Mouse (Mus musculus): ENCODE measurements around the gene Svop. TPM values are rescaled to one million over a fixed set of nuclear protein-coding genes. Genes with fewer than 3 reads are reported as not detected.

The Svop gene
- polyA plus RNA-seq (2015; fragmentation: Nextera tagmentation; extraction: Ambion mirVana), result 76.6 and 90.0 TPM in 2 replicates

DNA sequence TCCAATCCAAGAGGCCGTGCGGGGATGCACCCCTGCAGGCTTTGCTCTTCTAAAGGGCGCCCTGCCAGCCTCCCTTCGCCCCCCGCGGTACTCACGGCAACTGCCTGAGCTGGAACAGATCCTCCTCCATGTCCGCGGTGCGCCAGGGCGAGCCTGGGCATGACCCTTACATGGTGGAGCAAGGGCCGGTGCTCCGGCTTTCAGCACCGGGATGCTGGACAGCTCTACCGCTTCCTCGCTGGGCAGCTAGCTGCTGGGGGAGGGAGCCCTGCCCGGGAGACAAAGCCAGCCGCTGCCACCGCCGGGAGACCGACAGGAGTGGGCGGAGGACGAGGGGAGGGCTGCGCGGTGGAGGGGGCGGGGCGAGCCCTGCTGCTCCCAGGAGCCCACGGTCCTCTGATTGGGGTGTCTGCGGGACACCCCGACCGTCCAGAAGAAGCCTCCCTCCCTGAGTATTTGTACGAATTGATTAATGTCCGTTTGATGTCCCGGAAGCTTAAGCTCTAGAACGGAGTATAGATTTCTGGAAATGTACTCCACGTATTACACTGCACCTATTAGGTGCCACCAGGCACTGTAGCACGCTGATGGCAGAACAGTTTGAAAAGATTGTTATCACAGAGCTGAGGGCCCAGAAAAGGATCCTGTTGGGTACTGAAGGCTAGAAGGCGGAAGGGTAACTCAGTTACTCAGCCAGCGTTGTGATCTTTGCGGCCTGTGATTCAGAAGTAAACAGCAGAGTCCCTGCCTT is at the start of gene Svop:
Gene Svop, minus strand, starts transcription at position 514 of the 751 bp plus-strand sequence.
- peak within 1 kb of the TSS; percentile 93 for H3K27ac ChIP-seq (replicated peaks)
- peaks cover 21% of the 10 kb centered on the region for H3K4me1 ChIP-seq
- peak within 1 kb of the TSS; percentile 61 for H3K4me2 ChIP-seq
- 2% methylated on average over 39 of the region's 40 CpGs for WGBS
- peak within 1 kb of the TSS; percentile 83 for H3K9ac ChIP-seq (replicated peaks)
- H3K27me3 ChIP-seq (replicated peaks), result no peaks in the 10 kb centered on the region; the same call in none of the 2 replicates
- no peaks in the 10 kb centered on the region for H3K9me3 ChIP-seq (replicated peaks)
- H3K4me3 ChIP-seq (replicated peaks), result peak within 1 kb of the TSS; percentile 72
- ATAC-seq (ENCODE audit: low FRiP score), result peak; percentile 86
- H3K36me3 ChIP-seq, result no peaks in the 10 kb centered on the region

DNA sequence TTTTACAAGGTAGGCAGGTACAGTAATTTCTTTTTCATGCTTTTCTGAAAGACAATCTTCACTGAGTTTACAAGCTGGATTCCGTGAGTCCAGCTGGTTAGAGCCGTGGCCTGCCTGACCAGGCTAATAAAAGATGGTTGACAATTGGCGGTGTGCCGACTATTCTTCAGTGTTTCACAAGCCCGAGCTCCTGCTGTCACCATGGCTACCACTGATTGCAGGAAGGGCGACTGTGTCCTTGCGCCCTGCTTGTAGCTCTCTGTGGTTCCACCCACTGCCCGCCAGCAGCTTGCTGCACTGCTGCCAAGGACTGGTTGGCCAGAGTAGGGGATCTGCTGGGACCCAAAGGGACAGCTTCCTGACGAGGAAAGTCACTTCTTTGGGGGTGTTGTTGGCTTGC is 47.8 kb upstream of the Svop start:
- H3K9me3 ChIP-seq (replicated peaks), result no peaks in the 10 kb centered on the region
- WGBS, result 11% methylated on average over 9 of the region's 9 CpGs
- peak overlapping the region; percentile 23; the same call in 1 of the 2 replicates for H3K4me2 ChIP-seq
- ATAC-seq (ENCODE audit: low FRiP score), result peak; percentile 87
- H3K4me3 ChIP-seq (replicated peaks), result no peak overlapping the region
- H3K9ac ChIP-seq (replicated peaks), result no peak overlapping the region
- peaks cover 27% of the 10 kb centered on the region for H3K4me1 ChIP-seq
- H3K27ac ChIP-seq (replicated peaks), result peak overlapping the region; percentile 77
- no peaks in the 10 kb centered on the region for H3K36me3 ChIP-seq
- H3K27me3 ChIP-seq (replicated peaks), result no peaks in the 10 kb centered on the region

DNA sequence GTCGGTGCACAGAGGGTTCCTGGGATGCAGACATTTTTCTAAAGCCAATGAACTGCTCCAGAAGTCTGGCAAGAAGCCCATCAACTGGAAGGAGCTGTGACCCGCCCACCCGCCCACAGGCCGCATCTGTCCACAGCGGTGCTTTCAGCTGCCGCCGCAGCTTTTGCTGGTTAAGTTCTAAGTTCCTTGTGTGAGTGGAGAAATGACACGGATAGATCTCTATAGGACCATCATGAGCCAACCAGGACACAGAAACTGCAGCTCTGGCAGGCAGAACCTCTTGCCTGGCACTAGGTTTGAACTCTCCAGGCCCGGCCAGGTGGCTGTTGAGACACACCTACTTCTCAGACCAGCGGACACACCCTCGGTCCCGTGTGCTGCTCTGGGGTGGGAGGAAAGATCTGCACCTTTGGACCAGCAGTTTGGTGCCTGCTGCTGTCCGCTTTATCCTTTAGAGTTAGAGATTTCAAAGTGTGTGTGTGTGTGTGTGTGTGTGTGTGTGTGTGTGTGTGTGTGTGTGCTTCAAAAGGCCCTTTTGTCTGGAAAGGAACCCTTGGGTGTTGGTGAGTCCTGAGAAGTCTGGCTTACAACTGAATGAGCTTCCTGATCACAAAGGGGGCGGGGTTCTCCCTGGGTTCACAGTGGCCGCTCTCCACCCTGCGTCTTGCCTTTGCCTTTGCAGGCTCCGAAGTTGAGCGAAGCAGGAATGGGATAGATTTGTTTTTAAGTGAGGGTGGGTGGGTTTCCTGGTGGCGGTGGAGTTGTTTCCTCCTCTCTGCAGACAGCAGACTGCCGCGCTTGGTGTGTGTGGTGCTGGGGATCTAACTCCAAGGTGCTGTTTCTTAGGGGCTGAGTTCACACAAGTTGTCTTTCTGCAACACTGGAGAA is 47.2 kb upstream of the Svop start:
- Histone ChIP-seq H3K9me3 (replicated peaks) (no peaks in the 10 kb centered on the region), H3K36me3 (no peaks in the 10 kb centered on the region), H3K4me1 (peaks cover 27% of the 10 kb centered on the region), H3K9ac (replicated peaks) (no peak overlapping the region), H3K27ac (replicated peaks) (peak overlapping the region; percentile 77), H3K4me2 (peak overlapping the region; percentile 23), H3K27me3 (replicated peaks) (no peaks in the 10 kb centered on the region), H3K4me3 (replicated peaks) (no peak overlapping the region)
- peak; percentile 31; the same call in 1 of the 2 replicates for ATAC-seq (ENCODE audit: low FRiP score)
- WGBS, result 40% methylated on average over 21 of the region's 21 CpGs

DNA sequence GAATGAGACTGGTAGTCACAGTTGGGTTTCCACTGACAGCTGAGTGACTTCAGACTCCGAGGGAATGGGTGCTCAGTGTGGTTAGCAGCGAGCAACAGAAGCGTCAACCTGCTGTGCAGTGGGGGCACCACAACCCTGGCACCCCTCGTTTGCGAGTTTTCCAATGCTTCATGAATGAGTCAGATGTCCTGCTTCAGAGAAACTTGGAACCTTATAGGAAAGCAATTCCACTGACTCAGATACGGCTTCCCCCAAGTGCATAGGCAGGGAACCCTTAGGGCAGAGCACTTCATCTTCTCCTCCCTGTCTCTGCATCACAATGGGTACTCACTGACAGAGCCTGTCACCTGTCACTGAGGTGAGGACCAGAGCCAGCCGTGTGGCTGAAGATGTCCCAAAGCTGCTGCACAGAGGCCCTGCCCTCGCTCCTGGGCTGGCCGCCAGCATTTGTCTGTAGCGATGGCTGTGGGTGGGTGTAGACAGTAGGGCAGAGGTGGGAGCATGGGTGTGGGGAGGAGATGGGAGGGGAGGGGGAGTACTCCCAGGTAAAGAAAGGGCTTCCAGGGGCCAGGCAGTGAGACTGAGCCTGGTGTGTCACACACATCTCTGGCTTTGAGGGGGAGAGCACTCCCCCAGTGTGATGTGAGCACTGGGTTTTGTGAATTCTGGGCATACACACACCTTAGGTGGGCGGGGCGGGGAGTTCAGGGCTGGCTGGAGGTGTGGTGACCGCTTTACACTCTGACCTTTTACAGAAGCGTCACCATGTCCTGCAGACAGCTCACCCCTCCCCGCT is 46.3 kb upstream of the Svop start:
- Histone ChIP-seq H3K27ac (replicated peaks) (peak overlapping the region; percentile 77), H3K4me2 (no peak overlapping the region), H3K27me3 (replicated peaks) (no peaks in the 10 kb centered on the region; the same call in 1 of the 2 replicates), H3K4me1 (peaks cover 27% of the 10 kb centered on the region), H3K9me3 (replicated peaks) (no peaks in the 10 kb centered on the region), H3K9ac (replicated peaks) (no peak overlapping the region), H3K36me3 (no peaks in the 10 kb centered on the region), H3K4me3 (replicated peaks) (no peak overlapping the region)
- no peak for ATAC-seq (ENCODE audit: low FRiP score)
- WGBS, result 78% methylated on average over 15 of the region's 15 CpGs

DNA sequence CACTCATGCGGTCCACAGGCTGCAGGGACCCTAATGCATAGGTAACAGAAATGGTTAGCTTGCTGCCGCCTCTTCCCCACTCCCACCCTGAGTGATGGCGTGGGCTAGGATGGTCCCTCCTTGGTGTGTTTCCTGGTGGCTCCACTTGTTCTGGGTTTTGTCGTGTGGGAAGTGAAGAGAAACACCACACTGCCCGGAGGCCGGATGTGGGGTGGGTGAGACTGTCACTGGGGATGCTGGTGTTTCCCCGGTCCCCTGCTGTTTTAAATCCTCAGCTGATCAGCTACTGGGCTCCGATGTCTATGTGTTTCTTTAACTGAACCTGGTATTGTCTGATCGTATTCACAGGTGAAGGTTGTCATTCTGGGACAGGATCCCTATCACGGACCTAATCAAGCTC is 44.1 kb upstream of the Svop start:
- Histone ChIP-seq H3K27me3 (replicated peaks) (no peaks in the 10 kb centered on the region; the same call in 1 of the 2 replicates), H3K4me3 (replicated peaks) (no peak overlapping the region), H3K9me3 (replicated peaks) (no peaks in the 10 kb centered on the region), H3K27ac (replicated peaks) (no peak overlapping the region), H3K4me2 (no peak overlapping the region), H3K9ac (replicated peaks) (no peak overlapping the region), H3K36me3 (no peaks in the 10 kb centered on the region), H3K4me1 (peaks cover 37% of the 10 kb centered on the region)
- WGBS, result 91% methylated on average over 10 of the region's 10 CpGs
- ATAC-seq (ENCODE audit: low FRiP score), result no peak

DNA sequence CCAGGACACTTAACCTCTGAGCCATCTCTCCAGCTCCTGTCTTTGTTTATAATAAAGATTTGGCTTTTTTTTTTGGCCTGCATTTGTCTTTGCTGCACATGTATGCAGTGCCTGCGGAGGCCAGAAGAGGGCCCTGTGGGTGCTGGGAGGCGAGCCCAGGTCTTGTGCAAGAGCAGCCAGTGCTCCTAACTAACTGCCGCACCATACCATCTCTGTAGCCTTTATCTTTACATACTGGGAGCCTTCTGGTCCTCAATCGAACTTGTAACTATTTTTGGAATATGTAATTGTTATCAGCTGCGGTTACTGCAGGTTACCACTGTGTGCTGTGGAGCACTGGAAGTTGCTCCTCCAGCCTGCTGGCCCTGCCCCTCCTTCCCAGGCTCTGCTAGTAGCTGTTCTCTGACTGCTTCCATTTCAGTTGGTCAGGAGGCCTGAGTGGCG is 42.7 kb upstream of the Svop start:
- Histone ChIP-seq H3K9me3 (replicated peaks) (no peaks in the 10 kb centered on the region), H3K4me3 (replicated peaks) (no peak overlapping the region), H3K27ac (replicated peaks) (no peak overlapping the region), H3K27me3 (replicated peaks) (no peaks in the 10 kb centered on the region; the same call in 1 of the 2 replicates), H3K4me1 (peaks cover 31% of the 10 kb centered on the region), H3K9ac (replicated peaks) (no peak overlapping the region), H3K4me2 (no peak overlapping the region), H3K36me3 (no peaks in the 10 kb centered on the region)
- WGBS, result 75% methylated on average over 6 of the region's 6 CpGs
- ATAC-seq (ENCODE audit: low FRiP score), result no peak

DNA sequence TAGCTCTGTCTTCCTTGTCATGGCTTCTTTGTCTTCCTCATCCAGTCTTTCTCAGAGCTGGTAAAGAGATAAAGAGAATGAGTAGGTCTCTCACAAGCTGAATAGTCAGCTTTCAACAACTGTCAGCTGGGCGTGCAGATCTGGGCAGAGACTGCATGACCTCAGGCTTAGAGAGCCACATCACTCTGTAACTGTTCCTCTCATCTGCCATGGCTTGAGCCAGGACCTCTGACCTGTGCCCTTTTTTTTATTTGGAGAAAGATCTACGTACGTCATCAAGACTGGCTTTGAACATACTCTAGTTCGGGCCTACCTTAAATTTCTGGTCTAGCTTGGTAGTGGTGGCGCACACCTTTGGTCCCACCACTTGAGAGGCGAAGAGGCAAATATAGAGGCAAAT is 41.5 kb upstream of the Svop start:
- H3K36me3 ChIP-seq, result no peaks in the 10 kb centered on the region
- no peaks in the 10 kb centered on the region; the same call in 1 of the 2 replicates for H3K27me3 ChIP-seq (replicated peaks)
- no peak overlapping the region for H3K9ac ChIP-seq (replicated peaks)
- 89% methylated on average over 6 of the region's 6 CpGs for WGBS
- no peak for ATAC-seq (ENCODE audit: low FRiP score)
- no peak overlapping the region for H3K4me2 ChIP-seq
- H3K27ac ChIP-seq (replicated peaks), result no peak overlapping the region
- no peaks in the 10 kb centered on the region for H3K9me3 ChIP-seq (replicated peaks)
- peaks cover 23% of the 10 kb centered on the region for H3K4me1 ChIP-seq
- no peak overlapping the region for H3K4me3 ChIP-seq (replicated peaks)

DNA sequence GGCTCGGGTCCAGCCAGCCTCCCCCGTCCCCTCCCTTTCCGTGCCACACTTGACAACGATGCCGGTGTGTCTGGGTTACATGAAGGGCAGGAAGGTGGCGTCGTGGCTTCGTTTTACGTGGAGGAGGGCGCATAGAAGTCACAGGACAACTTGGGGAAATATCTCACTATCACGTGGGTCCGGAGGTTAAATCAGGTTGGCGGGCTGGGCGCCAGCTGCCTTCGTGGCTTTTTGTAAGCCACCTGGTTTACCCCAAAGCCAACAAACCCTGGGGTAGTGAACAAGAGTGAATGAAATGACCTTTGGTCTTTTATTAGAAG is 40.1 kb upstream of the Svop start:
- peak overlapping the region; percentile 49 for H3K9ac ChIP-seq (replicated peaks)
- no peak for ATAC-seq (ENCODE audit: low FRiP score)
- no peaks in the 10 kb centered on the region; the same call in 1 of the 2 replicates for H3K27me3 ChIP-seq (replicated peaks)
- H3K4me1 ChIP-seq, result peaks cover 29% of the 10 kb centered on the region
- H3K4me2 ChIP-seq, result peak overlapping the region; percentile 99
- no peaks in the 10 kb centered on the region for H3K9me3 ChIP-seq (replicated peaks)
- no peaks in the 10 kb centered on the region for H3K36me3 ChIP-seq
- 2% methylated on average over 15 of the region's 15 CpGs for WGBS
- H3K27ac ChIP-seq (replicated peaks), result peak overlapping the region; percentile 29; the same call in 1 of the 2 replicates
- H3K4me3 ChIP-seq (replicated peaks), result peak overlapping the region; percentile 96

DNA sequence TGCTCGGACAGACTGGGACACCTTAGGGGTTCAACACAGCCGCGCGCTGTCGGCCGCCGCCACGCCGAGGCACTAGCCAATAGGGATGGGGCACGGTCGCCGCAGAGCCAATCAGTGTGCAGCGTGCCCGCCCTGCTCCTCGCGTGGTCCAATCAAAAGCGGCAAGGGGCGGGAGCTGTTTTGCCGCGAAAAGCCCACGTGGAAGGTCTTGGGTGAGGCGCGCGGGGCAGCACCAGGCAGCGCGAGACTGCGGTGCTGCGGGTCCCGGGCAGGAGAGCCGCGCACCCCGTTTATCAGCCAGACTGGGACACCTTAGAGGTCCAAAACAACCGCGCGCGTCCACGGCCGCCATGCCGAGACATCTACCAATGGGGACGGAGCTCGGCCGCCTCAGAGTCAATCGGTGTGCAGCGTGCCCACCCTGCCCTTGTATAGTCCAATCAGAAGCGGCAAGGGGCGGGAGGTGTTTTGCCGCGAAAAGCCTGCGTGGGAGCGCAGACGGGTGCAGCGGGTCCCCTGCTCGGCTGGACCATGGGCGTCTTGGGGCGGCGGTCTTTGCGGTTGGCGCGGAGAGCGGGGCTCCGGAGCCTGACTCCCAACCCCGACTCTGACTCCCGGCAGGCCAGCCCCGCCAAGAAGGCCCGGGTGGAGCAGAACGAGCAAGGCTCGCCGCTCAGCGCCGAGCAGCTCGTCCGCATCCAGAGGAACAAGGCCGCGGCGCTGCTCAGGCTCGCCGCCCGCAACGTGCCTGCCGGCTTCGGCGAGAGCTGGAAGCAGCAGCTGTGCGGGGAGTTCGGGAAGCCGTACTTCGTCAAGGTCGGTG is 39.5 kb upstream of the Svop start:
- no peaks in the 10 kb centered on the region for H3K36me3 ChIP-seq
- ATAC-seq (ENCODE audit: low FRiP score), result peak; percentile 97
- H3K27ac ChIP-seq (replicated peaks), result peak overlapping the region; percentile 65

DNA sequence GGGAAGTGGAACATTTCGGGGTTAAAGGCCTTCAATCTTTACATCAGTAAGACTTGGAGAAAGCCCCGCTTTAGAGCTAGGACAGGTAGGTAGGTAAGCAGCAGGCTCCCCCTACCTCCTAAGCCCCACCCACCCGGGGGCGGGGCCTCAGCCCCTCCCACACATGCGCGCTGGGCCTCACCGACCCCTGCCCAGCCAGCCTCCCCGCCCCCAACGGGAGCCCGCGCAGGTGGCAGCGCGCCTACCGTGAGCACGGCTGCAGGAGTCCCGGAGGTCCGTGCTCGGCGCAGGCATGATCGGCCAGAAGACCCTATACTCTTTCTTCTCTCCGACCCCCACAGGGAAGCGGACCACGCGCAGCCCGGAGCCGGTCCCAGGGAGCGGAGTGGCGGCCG is 38.8 kb upstream of the Svop start, which contains the start of gene Ung:
Gene Ung, plus strand, starts transcription at position 176 of the 395 bp plus-strand sequence.
- Histone ChIP-seq H3K27me3 (replicated peaks) (no peaks in the 10 kb centered on the region; the same call in 1 of the 2 replicates), H3K9me3 (replicated peaks) (no peaks in the 10 kb centered on the region), H3K4me2 (peak within 1 kb of the TSS; percentile 99), H3K36me3 (0 out of 2 replicates have a peak, but pooled peaks cover 2% of the 10 kb centered on the region), H3K4me3 (replicated peaks) (peak within 1 kb of the TSS; percentile 96), H3K27ac (replicated peaks) (peak within 1 kb of the TSS; percentile 65), H3K9ac (replicated peaks) (peak within 1 kb of the TSS; percentile 58), H3K4me1 (peaks cover 29% of the 10 kb centered on the region)
- 1% methylated on average over 26 of the region's 29 CpGs for WGBS
- peak; percentile 77 for ATAC-seq (ENCODE audit: low FRiP score)

More for the DNA sequence above, 39.5 kb upstream of the Svop start:
- H3K4me1 ChIP-seq, result peaks cover 29% of the 10 kb centered on the region
- no peaks in the 10 kb centered on the region for H3K9me3 ChIP-seq (replicated peaks)
- peak overlapping the region; percentile 58 for H3K9ac ChIP-seq (replicated peaks)
- H3K27me3 ChIP-seq (replicated peaks), result no peaks in the 10 kb centered on the region; the same call in 1 of the 2 replicates
- under 1% methylated on average over 87 of the region's 87 CpGs for WGBS
- H3K4me3 ChIP-seq (replicated peaks), result peak overlapping the region; percentile 96
- H3K4me2 ChIP-seq, result peak overlapping the region; percentile 99

Data from neural tube, embryonic 15.5 days (tissue).